Mouse (Mus musculus): Measurements from ENCODE around the gene Rnf150.

DNA sequence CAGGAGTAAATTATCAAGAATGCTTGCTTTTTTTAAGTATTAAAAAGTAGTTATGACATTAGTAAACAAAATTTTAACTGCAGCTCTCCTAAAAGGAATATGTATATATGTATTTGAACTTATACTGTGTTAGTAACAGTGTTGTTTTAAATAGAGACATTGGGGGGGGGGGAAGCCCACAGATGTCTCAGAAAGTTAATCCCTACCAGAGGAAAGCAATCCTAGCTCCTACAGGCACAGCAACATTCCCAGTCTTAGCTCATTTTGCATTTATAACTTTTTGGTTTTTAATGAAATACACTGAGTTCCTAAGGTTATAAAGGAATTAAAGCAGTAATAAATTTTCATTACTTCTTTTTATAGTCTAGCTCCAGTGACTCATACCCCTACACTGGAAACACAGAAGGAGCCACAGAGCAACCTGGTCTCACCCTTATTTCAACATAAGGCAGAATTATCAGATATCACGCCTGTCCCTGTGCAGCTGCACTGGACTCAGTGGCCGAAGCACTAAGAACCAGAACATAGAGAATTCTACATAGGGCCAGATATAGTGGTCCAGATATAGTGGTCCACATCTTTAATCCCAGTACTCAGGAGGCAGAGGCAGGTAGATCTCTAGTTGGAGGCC, 96.9 kb downstream of the Rnf150 start:
- TF ChIP-seq CTCF (IDR thresholded peaks at IDR 0.05; ENCODE audit: control insufficient read depth, insufficient read depth, low read length) (no peak), POLR2A (IDR thresholded peaks at IDR 0.05; ENCODE audit: borderline replicate concordance, control insufficient read depth, low read depth, low read length) (no peak)
